Mouse (Mus musculus) embryonic facial prominence, embryonic 13.5 days (tissue): ENCODE measurements around the gene Ctxn1. TPM values are rescaled to one million over a fixed set of nuclear protein-coding genes. Genes with fewer than 3 reads are reported as not detected.
"Not testable (repeated sequence)": the region's sequence is repeated elsewhere in the genome, so short reads cannot be mapped to it uniquely, and the experiment has no call there.

Experiments
- ATAC-seq: fragments of 200-750 bp; cut with Nextera tagmentation; 2 replicates; pipeline ENCODE4 v1.8.0; 2017; ENCODE audit warnings: low read depth; ENCODE audit not compliant: insufficient number of reproducible peaks, insufficient read depth, low FRiP score, low TSS enrichment
- H3K27ac ChIP-seq: fragments of 300-500 bp; sonication (generic); 2 replicates; pipeline ENCODE4 v1.5.1; 2015; ENCODE audit warnings: moderate library complexity, mild to moderate bottlenecking, inconsistent platforms
- H3K27me3 ChIP-seq: fragments of 300-500 bp; sonication (generic); 2 replicates; pipeline ENCODE4 v1.6.1; 2015; ENCODE audit warnings: mild to moderate bottlenecking, inconsistent platforms
- H3K36me3 ChIP-seq: fragments of 300-500 bp; sonication (generic); 2 replicates; pipeline ENCODE4 v1.6.1; 2015; ENCODE audit warnings: mild to moderate bottlenecking, inconsistent platforms
- H3K4me1 ChIP-seq: fragments of 300-500 bp; sonication (generic); 2 replicates; pipeline ENCODE4 v1.6.1; 2015; ENCODE audit warnings: inconsistent platforms
- H3K4me2 ChIP-seq: fragments of 300-500 bp; sonication (generic); 2 replicates; pipeline ENCODE4 v1.6.1; 2015; ENCODE audit warnings: moderate library complexity, mild to moderate bottlenecking, inconsistent platforms
- H3K4me3 ChIP-seq: fragments of 300-500 bp; sonication (generic); 2 replicates; pipeline ENCODE4 v1.5.1; 2015; ENCODE audit warnings: mild to moderate bottlenecking, inconsistent platforms
- H3K9ac ChIP-seq: fragments of 300-500 bp; sonication (generic); 2 replicates; pipeline ENCODE4 v1.6.1; 2015; ENCODE audit warnings: mild to moderate bottlenecking, inconsistent platforms
- H3K9me3 ChIP-seq: fragments of 300-500 bp; sonication (generic); 2 replicates; pipeline ENCODE4 v1.6.1; 2016; ENCODE audit warnings: inconsistent platforms
- WGBS: fragments of 180-500 bp; shearing (Covaris S2); methylation state at CpG from one replicate; pipeline ENCODE4 v1.1.7; 2015; ENCODE audit warnings: mixed read lengths; 5-methylcytosine and 5-hydroxymethylcytosine counted together
- polyA plus RNA-seq: library from polyadenylated mRNA; unstranded; fragments of >200 nt; fragmentation: Nextera tagmentation; extraction: Ambion mirVana; gene quantifications from 2 replicates; pipeline ENCODE4 v1.2.1, GENCODE M21; 2015

The Ctxn1 gene
- polyA plus RNA-seq, 1 experiment from 2014 or later, result 110 TPM

- Histone ChIP-seq H3K9me3 (no peaks in the 10 kb centered on the region), H3K4me3 (peak overlapping the region; percentile 84; the same call in 1 of the 2 replicates), H3K27ac (peak overlapping the region; percentile 85), H3K4me1 (peaks cover 26% of the 10 kb centered on the region), H3K36me3 (peaks cover 77% of the 10 kb centered on the region), H3K27me3 (no peaks in the 10 kb centered on the region), H3K4me2 (peak overlapping the region; percentile 66; the same call in 1 of the 2 replicates), H3K9ac (peak overlapping the region; percentile 91)
- ATAC-seq, result no peak
- 83% methylated on average over 4 of the region's 4 CpGs for WGBS
Measured at GRCm38 (mm10) chr8:4259805-4260170, 714 bp upstream of the Ctxn1 start.

- Histone ChIP-seq H3K4me3 (peak overlapping the region; percentile 84), H3K4me2 (peak overlapping the region; percentile 66), H3K9me3 (no peaks in the 10 kb centered on the region), H3K4me1 (peaks cover 35% of the 10 kb centered on the region), H3K36me3 (peaks cover 72% of the 10 kb centered on the region), H3K27me3 (no peaks in the 10 kb centered on the region), H3K9ac (peak overlapping the region; percentile 91), H3K27ac (peak overlapping the region; percentile 85)
- under 1% methylated on average over 32 of the region's 32 CpGs for WGBS
- ATAC-seq, result peak; percentile 48
Measured at GRCm38 (mm10) chr8:4258678-4259077, 396 bp downstream of the Ctxn1 start.

GRCm38 (mm10) chr8:4258233-4258632 is 841 bp downstream of the Ctxn1 start:
- Histone ChIP-seq H3K9ac (peak overlapping the region; percentile 91), H3K4me2 (peak overlapping the region; percentile 66), H3K4me1 (peaks cover 37% of the 10 kb centered on the region), H3K9me3 (no peaks in the 10 kb centered on the region), H3K36me3 (peaks cover 68% of the 10 kb centered on the region), H3K27ac (peak overlapping the region; percentile 85), H3K27me3 (no peaks in the 10 kb centered on the region), H3K4me3 (peak overlapping the region; percentile 84)
- peak; percentile 37 for ATAC-seq
- WGBS, result 2% methylated on average over 35 of the region's 35 CpGs

- 56% methylated on average over 4 of the region's 4 CpGs for WGBS
- H3K36me3 ChIP-seq, result peaks cover 59% of the 10 kb centered on the region
- H3K4me1 ChIP-seq, result peaks cover 41% of the 10 kb centered on the region
- peak overlapping the region; percentile 84; the same call in 1 of the 2 replicates for H3K4me3 ChIP-seq
- peak overlapping the region; percentile 66 for H3K4me2 ChIP-seq
- H3K27me3 ChIP-seq, result no peaks in the 10 kb centered on the region
- no peak overlapping the region; the same call in 1 of the 2 replicates for H3K27ac ChIP-seq
- no peaks in the 10 kb centered on the region for H3K9me3 ChIP-seq
- H3K9ac ChIP-seq, result peak overlapping the region; percentile 91
- no peak for ATAC-seq
Measured at GRCm38 (mm10) chr8:4257350-4257749, 1.7 kb downstream of the Ctxn1 start.

- peak overlapping the region; percentile 66 for H3K4me2 ChIP-seq
- no peaks in the 10 kb centered on the region for H3K27me3 ChIP-seq
- H3K9ac ChIP-seq, result peak overlapping the region; percentile 91
- H3K4me3 ChIP-seq, result peak overlapping the region; percentile 84; the same call in 1 of the 2 replicates
- H3K4me1 ChIP-seq, result peaks cover 43% of the 10 kb centered on the region
- WGBS, result 50% methylated on average over 4 of the region's 4 CpGs
- no peak for ATAC-seq
- no peaks in the 10 kb centered on the region for H3K9me3 ChIP-seq
- H3K27ac ChIP-seq, result no peak overlapping the region; the same call in 1 of the 2 replicates
- H3K36me3 ChIP-seq, result peaks cover 55% of the 10 kb centered on the region
Measured at GRCm38 (mm10) chr8:4256911-4257310, 2.2 kb downstream of the Ctxn1 start.

- H3K9me3 ChIP-seq, H3K27ac ChIP-seq, H3K27me3 ChIP-seq, H3K9ac ChIP-seq, H3K4me2 ChIP-seq, H3K4me3 ChIP-seq, ATAC-seq: not testable (repeated sequence)
- H3K36me3 ChIP-seq, result peaks cover 41% of the 10 kb centered on the region
- WGBS, result 80% methylated on average over 7 of the region's 7 CpGs
- H3K4me1 ChIP-seq, result peaks cover 47% of the 10 kb centered on the region
Measured at GRCm38 (mm10) chr8:4255471-4255870, 3.6 kb downstream of the Ctxn1 start.

GRCm38 (mm10) chr8:4254001-4254400 is 5.1 kb downstream of the Ctxn1 start:
- peak overlapping the region; percentile 95; the same call in 1 of the 2 replicates for H3K27ac ChIP-seq
- peak overlapping the region; percentile 76 for H3K4me2 ChIP-seq
- H3K4me3 ChIP-seq, result peak overlapping the region; percentile 79
- peaks cover 45% of the 10 kb centered on the region for H3K4me1 ChIP-seq
- H3K27me3 ChIP-seq, result no peaks in the 10 kb centered on the region
- no peak for ATAC-seq
- peaks cover 46% of the 10 kb centered on the region for H3K36me3 ChIP-seq
- 67% methylated on average over 6 of the region's 6 CpGs for WGBS
- peak overlapping the region; percentile 49 for H3K9ac ChIP-seq
- H3K9me3 ChIP-seq, result no peaks in the 10 kb centered on the region

GRCm38 (mm10) chr8:4252934-4253841 is 5.9 kb downstream of the Ctxn1 start, which contains the start of gene Snapc2:
Gene Snapc2 (plus strand): TSS chr8:4253080.
- Histone ChIP-seq H3K27me3 (no peaks in the 10 kb centered on the region; the same call in 1 of the 2 replicates), H3K4me3 (peak within 1 kb of the TSS; percentile 79), H3K4me1 (peaks cover 52% of the 10 kb centered on the region), H3K36me3 (peaks cover 53% of the 10 kb centered on the region), H3K9me3 (no peaks in the 10 kb centered on the region), H3K27ac (peak within 1 kb of the TSS; percentile 95), H3K9ac (peak within 1 kb of the TSS; percentile 89), H3K4me2 (peak within 1 kb of the TSS; percentile 76)
- WGBS, result under 1% methylated on average over 69 of the region's 69 CpGs
- ATAC-seq, result peak; percentile 87

- Histone ChIP-seq H3K27me3 (no peaks in the 10 kb centered on the region; the same call in 1 of the 2 replicates), H3K9ac (peak overlapping the region; percentile 89), H3K27ac (peak overlapping the region; percentile 95; the same call in 1 of the 2 replicates), H3K36me3 (peaks cover 61% of the 10 kb centered on the region), H3K4me2 (peak overlapping the region; percentile 76), H3K4me1 (peaks cover 45% of the 10 kb centered on the region), H3K4me3 (peak overlapping the region; percentile 79), H3K9me3 (no peaks in the 10 kb centered on the region)
- no peak for ATAC-seq
- WGBS, result 47% methylated on average over 8 of the region's 8 CpGs
Measured at GRCm38 (mm10) chr8:4252116-4252760, 6.8 kb downstream of the Ctxn1 start.

- WGBS, result 34% methylated on average over 26 of the region's 26 CpGs
- no peak overlapping the region for H3K9ac ChIP-seq
- H3K4me2 ChIP-seq, result no peak overlapping the region
- no peak for ATAC-seq
- H3K27ac ChIP-seq, result no peak overlapping the region
- no peak overlapping the region for H3K4me3 ChIP-seq
- peaks cover 37% of the 10 kb centered on the region for H3K4me1 ChIP-seq
- no peaks in the 10 kb centered on the region for H3K9me3 ChIP-seq
- H3K36me3 ChIP-seq, result peaks cover 61% of the 10 kb centered on the region
- H3K27me3 ChIP-seq, result no peaks in the 10 kb centered on the region; the same call in 1 of the 2 replicates
Measured at GRCm38 (mm10) chr8:4250306-4250970, 8.6 kb downstream of the Ctxn1 start.

- no peak overlapping the region for H3K4me2 ChIP-seq
- peaks cover 61% of the 10 kb centered on the region for H3K36me3 ChIP-seq
- H3K4me1 ChIP-seq, result peaks cover 34% of the 10 kb centered on the region
- H3K4me3 ChIP-seq, result no peak overlapping the region
- no peak overlapping the region for H3K27ac ChIP-seq
- ATAC-seq, result no peak
- 23% methylated on average over 29 of the region's 29 CpGs for WGBS
- H3K9me3 ChIP-seq, result no peaks in the 10 kb centered on the region
- peak overlapping the region; percentile 55 for H3K9ac ChIP-seq
- no peaks in the 10 kb centered on the region; the same call in 1 of the 2 replicates for H3K27me3 ChIP-seq
Measured at GRCm38 (mm10) chr8:4249213-4249612, 9.9 kb downstream of the Ctxn1 start.
